In genomic region chr3:12262342-12262741, GRCm38 (mm10) we compare ENCODE assay signal across 23 mouse cellular contexts.
DNase-seq lines count a peak whose midpoint lies in the region; ATAC-seq and TF ChIP-seq lines count a peak whose summit lies in the region.
"Had no signal": no experiment of that assay in that cellular context is flagged by ENCODE, and none has a peak within 500 bp of the region (broad histone marks: within the 10 kb centered on the region; RNA-seq: fewer than 3 reads in every experiment).

No protein-coding gene starts in this region.

- peak; percentile 5 for DNase-seq in lung, postnatal 0 days (ENCODE audit: low spot score)
- DNase-seq in lung, postnatal 4 days: no peak
- peak; percentile 41 for DNase-seq in NIH3T3 (ENCODE audit: low read depth)
- peak; percentile 14 for DNase-seq in fibroblast of lung, adult 2 months (ENCODE audit: low read depth)
- no peak for DNase-seq in spleen, postnatal 36 days (ENCODE audit: low spot score in 2 of 2)
- DNase-seq in adrenal gland, postnatal 25 days: no peak
- DNase-seq: adrenal gland, adult 8-10 months; adrenal gland, postnatal 14 days; cerebellum, adult 11-12 months; cerebellum, adult 2 months; cerebellum, adult 9-10 months; cerebellum, postnatal 10 days; cerebellum, postnatal 25 days had no signal

- 62% methylated on average over 1 of the region's 1 CpGs for WGBS in lung, postnatal 0 days
- 63% methylated on average over 1 of the region's 1 CpGs for WGBS in intestine, postnatal 0 days

- no peak for ATAC-seq in lung, postnatal 0 days
- ATAC-seq in intestine, postnatal 0 days: no peak
- ATAC-seq: CD4-positive, CD25-positive, alpha-beta regulatory T cell, adult 4 months; forebrain, embryonic 14.5 days; forebrain, embryonic 16.5 days had no signal

- no peak for TF ChIP-seq CTCF in lung, postnatal 0 days (IDR thresholded peaks at IDR 0.05)
- no peak for TF ChIP-seq CTCF in intestine, postnatal 0 days (IDR thresholded peaks at IDR 0.05; ENCODE audit: low read depth)

- H3K36me3 ChIP-seq in lung, postnatal 0 days (ENCODE audit: insufficient read depth, low read length): no peaks in the 10 kb centered on the region
- H3K36me3 ChIP-seq in intestine, postnatal 0 days (ENCODE audit: control insufficient read depth, insufficient read depth): no peaks in the 10 kb centered on the region
- H3K36me3 ChIP-seq: embryonic facial prominence, embryonic 10.5 days; embryonic facial prominence, embryonic 12.5 days; forebrain, embryonic 10.5 days; forebrain, embryonic 12.5 days; G1E had no signal

- H3K4me2 ChIP-seq in lung, postnatal 0 days (replicated peaks; ENCODE audit: low read depth, low read length): no peak overlapping the region
- no peak overlapping the region for H3K4me2 ChIP-seq in intestine, postnatal 0 days (replicated peaks; ENCODE audit: low read depth)
- H3K4me2 ChIP-seq: embryonic facial prominence, embryonic 12.5 days; forebrain, embryonic 12.5 days had no signal

- H3K9me3 ChIP-seq in lung, postnatal 0 days (ENCODE audit: low read length): no peaks in the 10 kb centered on the region
- H3K9me3 ChIP-seq in intestine, postnatal 0 days (ENCODE audit: control insufficient read depth): no peaks in the 10 kb centered on the region
- H3K9me3 ChIP-seq: embryonic facial prominence, embryonic 10.5 days; embryonic facial prominence, embryonic 12.5 days; forebrain, embryonic 10.5 days; forebrain, embryonic 12.5 days; G1E had no signal

- no peak overlapping the region for H3K4me3 ChIP-seq in lung, postnatal 0 days (ENCODE audit: low read depth, low read length)
- H3K4me3 ChIP-seq in intestine, postnatal 0 days (ENCODE audit: low read depth, low read length): no peak overlapping the region
- H3K4me3 ChIP-seq: embryonic facial prominence, embryonic 10.5 days; embryonic facial prominence, embryonic 12.5 days; forebrain, embryonic 10.5 days; forebrain, embryonic 12.5 days had no signal

- no peak overlapping the region for H3K9ac ChIP-seq in lung, postnatal 0 days (replicated peaks; ENCODE audit: low read depth)
- H3K9ac ChIP-seq in intestine, postnatal 0 days (ENCODE audit: low read depth, low read length): no peak overlapping the region
- H3K9ac ChIP-seq: embryonic facial prominence, embryonic 12.5 days; forebrain, embryonic 12.5 days had no signal

- no peaks in the 10 kb centered on the region for H3K4me1 ChIP-seq in lung, postnatal 0 days (ENCODE audit: insufficient read depth, low read depth, low read length)
- no peaks in the 10 kb centered on the region for H3K4me1 ChIP-seq in intestine, postnatal 0 days (replicated peaks; ENCODE audit: control insufficient read depth, insufficient read depth, low read length)
- H3K4me1 ChIP-seq: embryonic facial prominence, embryonic 10.5 days; embryonic facial prominence, embryonic 12.5 days; forebrain, embryonic 10.5 days; forebrain, embryonic 12.5 days had no signal

- no peaks in the 10 kb centered on the region for H3K27me3 ChIP-seq in lung, postnatal 0 days (replicated peaks; ENCODE audit: insufficient read depth, low read length)
- H3K27me3 ChIP-seq in intestine, postnatal 0 days (replicated peaks; ENCODE audit: control insufficient read depth, insufficient read depth, low read length): no peaks in the 10 kb centered on the region
- H3K27me3 ChIP-seq: CH12.LX; embryonic facial prominence, embryonic 12.5 days; forebrain, embryonic 12.5 days had no signal

- TF ChIP-seq EP300 in lung, postnatal 0 days (IDR thresholded peaks at IDR 0.05): no peak

- no peak overlapping the region for H3K27ac ChIP-seq in lung, postnatal 0 days (ENCODE audit: low read length)
- no peak overlapping the region for H3K27ac ChIP-seq in intestine, postnatal 0 days (ENCODE audit: low read depth, low read length)
- H3K27ac ChIP-seq: embryonic facial prominence, embryonic 10.5 days; embryonic facial prominence, embryonic 12.5 days; forebrain, embryonic 10.5 days; forebrain, embryonic 12.5 days had no signal

Comparison
In these comparisons a context has a peak if more than half of its experiments do, and no peak if none do; other contexts are left out.
1. DNase-seq: peak in lung, postnatal 0 days (single experiment), NIH3T3 (single experiment) and fibroblast of lung, adult 2 months (single experiment); none in lung, postnatal 4 days (0 of 2), spleen, postnatal 36 days (0 of 2) and adrenal gland, postnatal 25 days (single experiment).